Mouse (Mus musculus): Measurements from ENCODE around the gene Fstl5.

GRCm38 (mm10) chr3:76072826-76073225, 1.2 kb upstream of the Fstl5 start:
- TF ChIP-seq CTCF (IDR thresholded peaks at IDR 0.05; ENCODE audit: low read depth, low read length) (no peak), POLR2A (IDR thresholded peaks at IDR 0.05; ENCODE audit: insufficient read depth, low read length) (no peak), EP300 (IDR thresholded peaks at IDR 0.05; ENCODE audit: insufficient read depth, low read depth, low read length) (no peak)

All from ES-Bruce4 (cell line).